Mouse (Mus musculus) macrophage (primary cell): ENCODE results near the gene Eva1a. TPM values are rescaled to one million over a fixed set of nuclear protein-coding genes. Genes with fewer than 3 reads are reported as not detected.

Source experiments
- H3K27ac ChIP-seq: fragments of 350-480 bp; formaldehyde crosslinking; 2 replicates; pipeline ENCODE4 v1.9.0; 2021
- H3K36me3 ChIP-seq: fragments of 350-480 bp; formaldehyde crosslinking; 2 replicates; pipeline ENCODE4 v1.9.0; 2021; ENCODE audit errors: inconsistent target
- H3K4me3 ChIP-seq: fragments of 350-480 bp; formaldehyde crosslinking; 2 replicates; pipeline ENCODE4 v1.9.0; 2021; ENCODE audit errors: inconsistent target
- H3K79me2 ChIP-seq: fragments of 350-480 bp; formaldehyde crosslinking; 2 replicates; pipeline ENCODE4 v1.9.0; 2021; ENCODE audit errors: inconsistent target
- WGBS: methylation state at CpG from one replicate; pipeline ENCODE4 v1.1.7; 2026; ENCODE audit warnings: inconsistent platforms; ENCODE audit not compliant: missing documents; 5-methylcytosine and 5-hydroxymethylcytosine counted together
- polyA plus RNA-seq: library from polyadenylated mRNA; stranded (reverse); fragments of 250-400 nt; gene quantifications from 3 replicates; pipeline ENCODE4 v1.2.4, GENCODE M21; 2018; ENCODE audit warnings: inconsistent platforms

Gene Eva1a
- polyA plus RNA-seq, 1 experiment from 2014 or later, result not detected

GRCm38 (mm10) chr6:82047977-82048376 is 7.1 kb downstream of the Eva1a start:
- WGBS, result 56% methylated on average over 6 of the region's 6 CpGs
- no peaks in the 10 kb centered on the region for H3K79me2 ChIP-seq
- H3K27ac ChIP-seq, result no peak overlapping the region
- no peak overlapping the region for H3K4me3 ChIP-seq
- H3K36me3 ChIP-seq, result no peaks in the 10 kb centered on the region

DNA sequence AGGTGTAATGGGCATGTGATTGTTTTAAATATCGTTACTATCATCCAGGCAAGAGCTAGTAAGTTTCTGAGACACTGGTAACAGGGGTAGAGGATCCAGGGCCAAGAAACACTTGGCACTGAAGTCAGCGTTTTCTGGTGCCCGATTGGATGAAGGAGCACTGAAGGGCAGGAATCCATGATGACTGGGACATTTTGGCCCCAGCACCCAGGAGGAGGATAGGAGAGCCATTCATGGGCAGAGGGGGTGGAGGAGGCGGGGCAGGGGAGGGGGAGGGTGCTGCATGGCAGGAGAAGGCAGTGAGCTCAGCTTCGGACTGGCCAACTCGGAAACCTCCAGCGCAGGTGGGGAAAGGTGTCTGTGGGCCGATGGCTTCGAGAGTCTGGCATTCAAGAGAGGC is 9.4 kb downstream of the Eva1a start:
- no peaks in the 10 kb centered on the region for H3K79me2 ChIP-seq
- no peak overlapping the region for H3K4me3 ChIP-seq
- 94% methylated on average over 8 of the region's 9 CpGs for WGBS
- no peaks in the 10 kb centered on the region for H3K36me3 ChIP-seq
- H3K27ac ChIP-seq, result no peak overlapping the region

GRCm38 (mm10) chr6:82051569-82051968 is 10.7 kb downstream of the Eva1a start:
- 72% methylated on average over 8 of the region's 8 CpGs for WGBS
- H3K4me3 ChIP-seq, result no peak overlapping the region
- H3K27ac ChIP-seq, result no peak overlapping the region
- no peaks in the 10 kb centered on the region for H3K36me3 ChIP-seq
- H3K79me2 ChIP-seq, result no peaks in the 10 kb centered on the region

DNA sequence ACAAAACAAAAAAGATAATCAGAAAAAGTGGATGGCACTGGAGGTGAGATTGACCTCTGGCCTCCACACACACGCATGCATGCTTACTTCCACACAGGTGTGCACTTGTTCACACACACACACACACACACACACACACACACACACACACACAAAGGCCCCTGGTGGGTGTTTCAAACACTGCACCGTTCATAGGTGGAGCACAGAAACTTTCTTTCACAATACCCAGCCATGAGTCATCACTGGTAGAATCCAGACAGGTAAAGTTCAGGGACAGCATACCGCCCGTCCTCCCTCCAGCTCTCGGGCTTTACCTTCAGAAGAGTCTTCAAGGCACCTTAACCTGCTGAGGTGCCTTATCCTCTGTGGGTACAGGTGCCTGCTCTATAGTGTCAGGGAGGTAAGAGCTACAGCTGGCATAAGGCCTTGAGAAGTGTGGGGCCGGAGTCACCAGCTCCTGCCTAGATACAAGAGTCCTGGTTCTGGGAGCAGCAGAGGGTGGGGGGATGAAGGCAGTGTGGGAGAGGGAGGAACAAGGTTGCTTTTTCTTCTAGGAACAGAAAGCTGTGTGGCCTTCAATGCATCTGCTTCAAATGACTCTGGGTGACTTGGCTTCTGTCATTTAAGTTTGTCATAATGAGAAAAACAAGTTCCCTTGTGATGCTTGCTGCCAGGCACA is 11.3 kb downstream of the Eva1a start:
- Histone ChIP-seq H3K79me2 (no peaks in the 10 kb centered on the region), H3K36me3 (no peaks in the 10 kb centered on the region), H3K4me3 (no peak overlapping the region), H3K27ac (no peak overlapping the region)
- WGBS, result 76% methylated on average over 6 of the region's 6 CpGs

GRCm38 (mm10) chr6:82052726-82053118 is 11.9 kb downstream of the Eva1a start:
- Histone ChIP-seq H3K79me2 (no peaks in the 10 kb centered on the region), H3K4me3 (no peak overlapping the region), H3K27ac (no peak overlapping the region), H3K36me3 (no peaks in the 10 kb centered on the region)
- WGBS, result 91% methylated on average over 2 of the region's 2 CpGs

GRCm38 (mm10) chr6:82054854-82055253 is 14.0 kb downstream of the Eva1a start:
- no peak overlapping the region for H3K4me3 ChIP-seq
- no peak overlapping the region for H3K27ac ChIP-seq
- WGBS, result 78% methylated on average over 7 of the region's 7 CpGs
- no peaks in the 10 kb centered on the region for H3K36me3 ChIP-seq
- no peaks in the 10 kb centered on the region for H3K79me2 ChIP-seq

- Histone ChIP-seq H3K27ac (no peak overlapping the region), H3K79me2 (no peaks in the 10 kb centered on the region), H3K36me3 (no peaks in the 10 kb centered on the region), H3K4me3 (no peak overlapping the region)
- WGBS, result 92% methylated on average over 7 of the region's 7 CpGs
Measured at GRCm38 (mm10) chr6:82059896-82060295, 19.1 kb downstream of the Eva1a start.

- Histone ChIP-seq H3K27ac (no peak overlapping the region), H3K36me3 (no peaks in the 10 kb centered on the region), H3K79me2 (no peaks in the 10 kb centered on the region), H3K4me3 (no peak overlapping the region)
- WGBS, result 79% methylated on average over 5 of the region's 5 CpGs
Measured at GRCm38 (mm10) chr6:82065230-82065629, 24.4 kb downstream of the Eva1a start.

GRCm38 (mm10) chr6:82066515-82067081 is 25.8 kb downstream of the Eva1a start:
- Histone ChIP-seq H3K36me3 (no peaks in the 10 kb centered on the region), H3K79me2 (no peaks in the 10 kb centered on the region), H3K27ac (no peak overlapping the region), H3K4me3 (no peak overlapping the region)
- WGBS, result 95% methylated on average over 8 of the region's 8 CpGs

GRCm38 (mm10) chr6:82070459-82070858 is 29.6 kb downstream of the Eva1a start:
- no peaks in the 10 kb centered on the region for H3K36me3 ChIP-seq
- no peaks in the 10 kb centered on the region for H3K79me2 ChIP-seq
- H3K27ac ChIP-seq, result no peak overlapping the region
- H3K4me3 ChIP-seq, result no peak overlapping the region
- 94% methylated on average over 6 of the region's 6 CpGs for WGBS

DNA sequence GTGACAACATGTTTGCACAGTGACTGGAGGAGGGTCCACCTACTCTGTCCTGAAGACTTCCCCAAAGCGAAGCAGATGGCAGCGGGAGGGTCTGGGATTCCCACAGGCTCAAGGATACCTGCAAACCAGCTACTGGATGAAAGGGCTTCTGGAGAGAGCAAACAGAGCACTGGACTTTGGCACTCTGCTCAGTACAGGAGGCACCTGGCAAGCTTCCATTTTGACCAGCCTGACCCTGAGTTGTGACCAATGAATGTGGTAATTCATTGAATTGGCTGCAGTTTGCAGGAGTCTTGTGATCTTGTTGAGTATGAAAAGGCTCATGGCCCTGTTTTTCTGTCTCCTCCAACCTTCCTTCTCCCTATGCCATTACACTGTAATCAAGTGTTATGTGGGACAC is 32.2 kb downstream of the Eva1a start:
- Histone ChIP-seq H3K4me3 (no peak overlapping the region), H3K36me3 (no peaks in the 10 kb centered on the region), H3K27ac (no peak overlapping the region), H3K79me2 (no peaks in the 10 kb centered on the region)
- WGBS, result 100% methylated on average over 2 of the region's 2 CpGs

DNA sequence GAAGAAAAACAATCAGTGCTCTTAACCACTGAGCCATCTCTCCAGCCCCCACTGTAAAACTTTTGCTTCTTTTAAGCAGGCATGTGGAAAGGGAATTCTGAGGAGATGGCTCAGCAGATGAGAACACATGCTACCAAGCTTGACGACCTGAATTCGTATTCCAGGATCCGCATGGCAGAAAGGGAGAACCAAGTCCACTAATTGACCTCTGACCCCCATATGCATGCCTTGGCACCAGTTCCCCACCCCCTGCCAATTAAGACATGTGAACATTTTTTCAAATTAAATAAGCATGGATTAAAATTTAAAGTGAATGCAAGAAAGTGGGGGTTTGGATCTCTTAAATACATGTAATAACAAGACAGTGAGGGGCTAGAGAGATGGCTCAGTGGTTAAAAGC is 32.7 kb downstream of the Eva1a start:
- no peaks in the 10 kb centered on the region for H3K36me3 ChIP-seq
- H3K79me2 ChIP-seq, result no peaks in the 10 kb centered on the region
- H3K27ac ChIP-seq, result no peak overlapping the region
- H3K4me3 ChIP-seq, result no peak overlapping the region
- WGBS, result 89% methylated on average over 3 of the region's 3 CpGs

DNA sequence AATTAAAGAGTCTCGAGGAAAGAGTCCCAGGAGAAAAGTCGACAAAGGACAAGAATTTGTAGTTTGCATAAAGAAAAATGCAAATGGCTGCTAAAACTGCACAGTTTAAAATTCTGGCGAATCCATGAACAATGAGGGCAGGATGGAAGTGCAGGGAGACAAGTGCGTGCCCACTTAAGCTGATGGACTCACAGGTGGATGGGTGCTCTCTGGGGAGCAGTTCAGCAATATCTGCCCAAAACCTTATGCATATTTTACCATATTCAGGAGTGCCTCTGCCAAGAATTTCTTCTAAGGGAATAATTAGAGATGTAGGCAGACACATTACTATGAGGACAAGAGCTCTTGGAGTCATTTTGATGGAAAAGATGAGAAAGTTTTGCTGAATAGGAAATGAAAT is 35.5 kb downstream of the Eva1a start:
- WGBS, result 92% methylated on average over 4 of the region's 4 CpGs
- no peaks in the 10 kb centered on the region for H3K36me3 ChIP-seq
- no peaks in the 10 kb centered on the region for H3K79me2 ChIP-seq
- no peak overlapping the region for H3K27ac ChIP-seq
- H3K4me3 ChIP-seq, result no peak overlapping the region

GRCm38 (mm10) chr6:82078875-82079274 is 38.0 kb downstream of the Eva1a start:
- Histone ChIP-seq H3K36me3 (no peaks in the 10 kb centered on the region), H3K79me2 (no peaks in the 10 kb centered on the region), H3K27ac (no peak overlapping the region), H3K4me3 (no peak overlapping the region)
- 89% methylated on average over 4 of the region's 4 CpGs for WGBS

DNA sequence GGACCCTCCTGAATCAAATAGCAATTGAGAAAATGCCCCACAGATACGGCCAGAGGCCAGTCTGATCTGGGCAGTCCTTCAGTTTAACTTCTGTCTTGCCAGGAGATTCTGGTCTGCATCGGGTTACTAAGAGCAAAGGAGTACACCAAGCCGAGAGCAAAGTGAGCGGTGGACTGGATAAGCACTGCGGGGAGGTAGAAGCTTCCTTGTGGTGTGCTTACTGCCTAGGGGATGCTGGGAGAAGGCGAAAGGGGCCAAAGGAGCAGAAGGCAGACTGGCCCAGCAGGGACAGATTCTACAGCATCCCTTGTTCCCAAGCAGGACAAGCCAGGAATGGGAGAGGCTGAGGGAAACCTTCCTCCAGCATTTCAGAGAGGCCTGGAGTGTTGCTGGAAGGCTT is 42.8 kb downstream of the Eva1a start:
- Histone ChIP-seq H3K79me2 (no peaks in the 10 kb centered on the region), H3K27ac (no peak overlapping the region), H3K36me3 (no peaks in the 10 kb centered on the region), H3K4me3 (no peak overlapping the region)
- 75% methylated on average over 6 of the region's 6 CpGs for WGBS

- WGBS, result 3% methylated on average over 3 of the region's 3 CpGs
- no peaks in the 10 kb centered on the region for H3K79me2 ChIP-seq
- no peaks in the 10 kb centered on the region for H3K36me3 ChIP-seq
- H3K4me3 ChIP-seq, result no peak overlapping the region
- H3K27ac ChIP-seq, result no peak overlapping the region
Measured at GRCm38 (mm10) chr6:82084235-82084634, 43.4 kb downstream of the Eva1a start.
